Mouse (Mus musculus): Measurements from ENCODE around the gene Olfr1087. TPM values are rescaled to one million over a fixed set of nuclear protein-coding genes. Genes with fewer than 3 reads are reported as not detected.

Olfr1087 gene
- not detected for polyA plus RNA-seq (2014; fragmentation: Illumina TruSeq; extraction: RNeasy Lipid Tissue Mini Kit (QIAGEN cat#74804); ENCODE audit: low read depth, low replicate concordance)

DNA sequence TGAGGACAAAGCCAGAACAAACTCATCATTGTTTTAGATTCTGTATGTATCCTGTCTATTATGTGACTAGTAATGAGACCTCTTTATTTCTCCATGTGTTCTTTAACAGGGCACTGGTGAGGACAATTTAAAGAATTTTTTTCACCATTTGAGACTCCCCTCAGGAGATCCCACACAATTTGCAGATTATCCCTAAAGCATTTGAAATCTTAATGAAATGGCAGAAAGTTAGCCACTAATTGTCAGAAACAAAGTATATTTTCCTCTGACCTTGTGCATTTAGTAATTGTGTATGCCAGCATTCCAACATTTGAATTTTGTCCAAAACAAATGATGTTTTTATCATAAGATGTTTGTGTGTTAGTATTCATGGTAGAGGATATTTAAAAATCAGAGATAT is at the start of gene Olfr1087:
TSS of gene Olfr1087 (minus strand) at position 101 of the 400 bp plus-strand sequence.

DNA sequence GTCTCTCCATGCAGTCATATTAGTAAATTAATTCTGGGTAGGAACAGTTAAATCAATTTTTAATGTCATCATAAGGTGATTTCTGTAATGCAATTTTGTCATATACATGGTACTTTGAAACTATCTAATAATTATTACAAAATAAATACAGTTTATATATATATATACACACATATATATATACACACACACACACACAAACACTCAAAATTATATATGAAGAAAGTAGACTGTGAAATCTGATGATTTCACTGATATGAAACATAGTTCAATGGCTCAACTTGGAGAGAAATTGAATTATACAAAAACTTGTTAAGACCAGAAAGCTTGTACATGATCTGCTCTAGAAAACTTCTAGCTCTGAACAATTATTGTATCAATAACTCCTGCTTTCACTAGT is 35.4 kb upstream of the Olfr1087 start, which contains the start of gene Olfr1089:
TSS of gene Olfr1089 (minus strand) at position 101 of the 400 bp plus-strand sequence.

GRCm38 (mm10) chr2:86679992-86680391 is 18.2 kb downstream of the Olfr1087 start, which contains the start of gene Olfr1086:
Gene Olfr1086 (minus strand): TSS chr2:86680092.

DNA sequence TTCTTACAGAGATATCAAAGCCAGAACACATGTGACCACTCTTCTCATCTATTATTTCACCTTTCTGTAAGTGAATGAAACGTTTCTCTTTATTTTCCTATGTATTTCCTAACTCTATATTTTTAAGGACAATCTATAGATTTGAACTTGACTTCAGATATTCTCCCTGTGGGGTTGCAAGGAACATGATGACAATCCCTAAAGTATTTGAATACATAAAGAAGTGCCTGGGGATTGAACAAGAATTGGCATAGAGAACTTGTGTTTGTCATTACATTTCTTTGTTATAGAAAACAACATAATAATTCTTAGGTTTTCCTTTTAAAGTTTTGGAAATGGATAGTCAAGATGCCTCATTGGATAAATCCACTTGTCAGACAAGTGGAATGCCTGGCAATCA is 36.3 kb downstream of the Olfr1087 start, which contains the start of gene Olfr1085:
TSS of gene Olfr1085 (minus strand) at position 101 of the 400 bp plus-strand sequence.

GRCm38 (mm10) chr2:86639625-86640024 is 58.6 kb downstream of the Olfr1087 start, which contains the start of gene Olfr1084:
Gene Olfr1084 (minus strand): TSS chr2:86639725.

Other genes starting within 250 kb of the Olfr1087 start
- not detected for gene Olfr1065, start 247.8 kb downstream of the Olfr1087 start, polyA plus RNA-seq (2014; fragmentation: Illumina TruSeq; extraction: RNeasy Lipid Tissue Mini Kit (QIAGEN cat#74804); ENCODE audit: low read depth, low replicate concordance)
- gene Olfr1066, start 242.1 kb downstream of the Olfr1087 start, polyA plus RNA-seq (2014; fragmentation: Illumina TruSeq; extraction: RNeasy Lipid Tissue Mini Kit (QIAGEN cat#74804); ENCODE audit: low read depth, low replicate concordance), result not detected
- gene Olfr228, start 211.0 kb downstream of the Olfr1087 start, polyA plus RNA-seq (2014; fragmentation: Illumina TruSeq; extraction: RNeasy Lipid Tissue Mini Kit (QIAGEN cat#74804); ENCODE audit: low read depth, low replicate concordance), result not detected
- gene Olfr1076, start 189.9 kb downstream of the Olfr1087 start, polyA plus RNA-seq (2014; fragmentation: Illumina TruSeq; extraction: RNeasy Lipid Tissue Mini Kit (QIAGEN cat#74804); ENCODE audit: low read depth, low replicate concordance), result not detected
- gene Olfr1079, start 155.9 kb downstream of the Olfr1087 start, polyA plus RNA-seq (2014; fragmentation: Illumina TruSeq; extraction: RNeasy Lipid Tissue Mini Kit (QIAGEN cat#74804); ENCODE audit: low read depth, low replicate concordance), result not detected
- not detected for gene Olfr1080, start 140.2 kb downstream of the Olfr1087 start, polyA plus RNA-seq (2014; fragmentation: Illumina TruSeq; extraction: RNeasy Lipid Tissue Mini Kit (QIAGEN cat#74804); ENCODE audit: low read depth, low replicate concordance)
- not detected for gene Olfr1082, start 99.4 kb downstream of the Olfr1087 start, polyA plus RNA-seq (2014; fragmentation: Illumina TruSeq; extraction: RNeasy Lipid Tissue Mini Kit (QIAGEN cat#74804); ENCODE audit: low read depth, low replicate concordance)
- not detected for gene Olfr1084, start 58.7 kb downstream of the Olfr1087 start, polyA plus RNA-seq (2014; fragmentation: Illumina TruSeq; extraction: RNeasy Lipid Tissue Mini Kit (QIAGEN cat#74804); ENCODE audit: low read depth, low replicate concordance)
- gene Olfr1085, start 36.4 kb downstream of the Olfr1087 start, polyA plus RNA-seq (2014; fragmentation: Illumina TruSeq; extraction: RNeasy Lipid Tissue Mini Kit (QIAGEN cat#74804); ENCODE audit: low read depth, low replicate concordance), result not detected
- gene Olfr1086, start 18.3 kb downstream of the Olfr1087 start, polyA plus RNA-seq (2014; fragmentation: Illumina TruSeq; extraction: RNeasy Lipid Tissue Mini Kit (QIAGEN cat#74804); ENCODE audit: low read depth, low replicate concordance), result not detected
- not detected for gene Olfr1089, start 35.3 kb upstream of the Olfr1087 start, polyA plus RNA-seq (2014; fragmentation: Illumina TruSeq; extraction: RNeasy Lipid Tissue Mini Kit (QIAGEN cat#74804); ENCODE audit: low read depth, low replicate concordance)
- gene Olfr1090, start 60.6 kb upstream of the Olfr1087 start, polyA plus RNA-seq (2014; fragmentation: Illumina TruSeq; extraction: RNeasy Lipid Tissue Mini Kit (QIAGEN cat#74804); ENCODE audit: low read depth, low replicate concordance), result not detected
- not detected for gene Olfr1093, start 84.1 kb upstream of the Olfr1087 start, polyA plus RNA-seq (2014; fragmentation: Illumina TruSeq; extraction: RNeasy Lipid Tissue Mini Kit (QIAGEN cat#74804); ENCODE audit: low read depth, low replicate concordance)
- gene Olfr141, start 111.6 kb upstream of the Olfr1087 start, polyA plus RNA-seq (2014; fragmentation: Illumina TruSeq; extraction: RNeasy Lipid Tissue Mini Kit (QIAGEN cat#74804); ENCODE audit: low read depth, low replicate concordance), result not detected
- gene Olfr1094, start 126.3 kb upstream of the Olfr1087 start, polyA plus RNA-seq (2014; fragmentation: Illumina TruSeq; extraction: RNeasy Lipid Tissue Mini Kit (QIAGEN cat#74804); ENCODE audit: low read depth, low replicate concordance), result not detected
- not detected for gene Olfr1095, start 153.3 kb upstream of the Olfr1087 start, polyA plus RNA-seq (2014; fragmentation: Illumina TruSeq; extraction: RNeasy Lipid Tissue Mini Kit (QIAGEN cat#74804); ENCODE audit: low read depth, low replicate concordance)
- not detected for gene Gm13723, start 176.4 kb upstream of the Olfr1087 start, polyA plus RNA-seq (2014; fragmentation: Illumina TruSeq; extraction: RNeasy Lipid Tissue Mini Kit (QIAGEN cat#74804); ENCODE audit: low read depth, low replicate concordance)
- gene Olfr1097, start 193.8 kb upstream of the Olfr1087 start, polyA plus RNA-seq (2014; fragmentation: Illumina TruSeq; extraction: RNeasy Lipid Tissue Mini Kit (QIAGEN cat#74804); ENCODE audit: low read depth, low replicate concordance), result not detected
- gene Olfr1098, start 226.2 kb upstream of the Olfr1087 start, polyA plus RNA-seq (2014; fragmentation: Illumina TruSeq; extraction: RNeasy Lipid Tissue Mini Kit (QIAGEN cat#74804); ENCODE audit: low read depth, low replicate concordance), result not detected